Mouse (Mus musculus) regulatory T cell (primary cell): ENCODE results near the gene Ganab.

ENCODE experiments used
- in situ Hi-C: fragments of 300-600 bp; cut with MboI, MseI; formaldehyde crosslinking; loops from one replicate; pipeline ENCODE4 v1.15.1; 2025; ENCODE audit warnings: high pct_unique_total_duplicates

Ganab gene

DNA sequence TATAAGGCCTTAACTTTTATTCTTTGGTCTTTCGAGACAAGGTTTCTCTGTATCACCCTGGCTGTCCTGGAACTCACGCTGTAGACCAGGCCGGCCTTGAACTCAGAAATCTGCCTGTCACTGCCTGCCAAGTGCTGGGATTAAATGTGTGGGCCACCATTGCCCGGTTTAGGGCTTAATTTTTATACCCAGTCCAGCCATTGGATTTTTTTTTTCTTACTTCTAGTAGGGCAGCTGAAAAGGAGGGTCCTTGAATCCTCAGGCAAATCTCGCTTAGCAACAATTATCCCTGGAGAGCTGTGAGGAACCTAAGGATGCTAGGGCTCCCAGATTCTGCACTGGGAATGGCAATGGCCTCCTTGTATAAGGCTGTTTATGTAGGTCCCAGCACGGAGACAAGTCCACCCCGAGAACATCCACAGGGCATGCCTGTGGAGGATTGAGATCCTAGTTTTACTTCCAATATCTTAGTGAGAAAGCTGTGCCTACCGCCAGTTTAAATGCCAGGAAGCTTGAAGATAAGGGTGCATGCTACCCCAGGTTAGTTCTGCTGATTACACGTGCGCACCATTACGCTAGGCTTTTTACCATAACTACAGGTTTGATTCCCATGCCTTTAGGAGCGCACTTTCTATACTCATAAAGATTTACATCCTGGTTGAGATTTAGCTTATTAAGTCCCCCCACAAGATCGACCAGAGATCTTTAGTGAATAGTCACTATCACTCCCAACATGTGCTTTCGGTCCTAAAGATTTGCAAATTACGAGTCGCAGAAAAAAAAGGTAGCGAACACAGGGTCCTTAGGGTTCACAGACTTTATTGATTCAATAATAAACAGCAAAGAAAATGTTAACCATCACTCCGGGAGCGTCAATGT, 10.0 kb upstream of the Ganab start:
- in situ Hi-C loops: loop anchor here (25.0 kb wide), 1 partner anchor 1099 kb away; the partner anchor contains the start of gene Fth1

DNA sequence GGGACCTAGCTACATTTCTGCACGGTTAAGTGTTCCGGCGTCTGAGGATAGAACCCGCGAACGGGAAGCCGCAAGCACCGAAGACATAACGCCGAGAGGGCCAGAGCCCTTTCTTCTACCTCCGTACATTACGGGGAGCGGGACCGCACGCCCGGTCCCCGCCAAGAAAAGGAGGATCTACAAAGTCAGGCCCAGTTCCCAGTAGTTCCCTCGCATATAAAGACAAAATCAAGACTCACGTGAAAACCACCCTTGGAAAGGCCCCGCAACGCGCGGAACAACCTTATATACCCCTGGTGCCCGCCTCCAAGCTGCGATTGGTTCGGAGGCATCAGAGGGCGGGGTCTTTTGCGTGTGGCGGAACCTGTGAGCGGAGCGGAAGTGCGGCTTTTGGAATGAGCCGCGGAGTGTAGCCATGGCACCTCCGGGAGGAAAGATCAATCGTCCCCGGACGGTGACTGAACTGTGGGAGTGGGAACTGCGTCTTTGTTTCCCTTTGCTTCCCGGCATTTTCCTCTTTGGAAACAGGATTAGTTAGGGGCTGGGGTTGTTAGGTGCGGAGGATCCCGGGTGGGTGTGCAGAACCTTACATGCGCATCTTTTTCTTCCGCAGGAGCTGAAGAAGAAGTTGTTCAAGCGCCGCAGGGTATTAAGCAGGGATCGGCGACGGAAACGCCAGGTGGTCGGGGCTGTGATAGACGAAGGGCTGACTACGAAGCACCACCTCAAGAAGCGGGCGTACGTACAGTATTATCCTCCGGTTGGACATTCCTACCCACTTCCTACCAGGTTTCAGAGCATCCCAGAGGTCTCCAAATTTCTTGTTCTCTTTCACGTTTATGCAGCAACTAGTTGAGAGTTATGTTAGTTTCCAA, 9.1 kb upstream of the Ganab start, which contains the start of the genes 1810009A15Rik and Gm49416:
Gene 1810009A15Rik (plus strand): TSS at position 343 of the 875 bp plus-strand sequence.
Gene Gm49416 (plus strand): TSS at position 416 of the 875 bp plus-strand sequence.
- in situ Hi-C loops: loop anchor here (25.0 kb wide), 1 partner anchor 1099 kb away; the partner anchor contains the start of gene Fth1

DNA sequence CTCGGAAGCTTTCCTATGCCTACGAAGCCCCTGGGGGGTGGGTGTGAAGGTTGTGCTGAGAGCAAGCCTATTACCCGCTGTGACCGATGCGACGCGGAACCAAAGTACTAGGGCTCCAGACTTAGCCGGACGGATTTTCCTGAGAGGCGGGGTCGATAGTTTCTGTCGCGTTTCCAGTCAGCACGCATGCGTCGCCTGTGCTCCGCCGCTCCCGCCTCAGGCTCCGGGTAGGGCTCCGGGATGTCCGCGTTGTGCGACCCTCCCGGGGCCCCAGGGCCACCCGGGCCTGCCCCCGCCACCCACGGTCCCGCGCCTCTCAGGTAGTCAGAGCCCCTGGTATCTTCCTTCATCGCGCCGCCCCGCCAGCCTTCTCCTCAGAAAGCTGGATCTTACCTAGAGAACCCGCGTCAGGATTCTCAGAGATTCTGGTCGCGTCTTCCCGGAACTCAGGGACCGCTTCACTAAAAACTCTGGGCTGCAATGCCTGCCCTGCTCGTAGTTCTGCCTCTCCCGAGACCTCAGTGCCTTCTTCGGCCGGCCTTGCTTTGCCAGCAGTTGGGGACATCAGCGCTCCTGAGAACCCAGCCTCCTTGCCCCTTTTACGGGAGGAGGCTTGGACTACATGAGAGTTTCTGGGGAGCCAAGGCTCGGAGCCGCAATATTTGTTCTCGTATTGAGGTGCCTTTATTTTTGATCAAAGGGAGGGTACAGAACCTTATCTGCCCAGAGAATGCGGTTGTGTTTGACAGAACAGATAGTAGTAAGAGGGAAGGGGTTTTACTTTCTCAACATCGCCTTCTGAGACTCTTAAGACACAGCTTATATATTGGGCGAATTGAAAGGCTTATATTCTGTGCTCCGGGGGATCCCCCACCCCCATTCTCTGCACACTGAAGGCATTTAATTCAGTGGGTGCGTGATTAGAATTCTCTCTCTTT, 4.8 kb upstream of the Ganab start, which contains the start of gene Ints5:
Gene Ints5 (plus strand): TSS at position 177 of the 938 bp plus-strand sequence.
- in situ Hi-C loops: loop anchor here (25.0 kb wide), 1 partner anchor 1094 kb away; the partner anchor contains the start of gene Fth1

DNA sequence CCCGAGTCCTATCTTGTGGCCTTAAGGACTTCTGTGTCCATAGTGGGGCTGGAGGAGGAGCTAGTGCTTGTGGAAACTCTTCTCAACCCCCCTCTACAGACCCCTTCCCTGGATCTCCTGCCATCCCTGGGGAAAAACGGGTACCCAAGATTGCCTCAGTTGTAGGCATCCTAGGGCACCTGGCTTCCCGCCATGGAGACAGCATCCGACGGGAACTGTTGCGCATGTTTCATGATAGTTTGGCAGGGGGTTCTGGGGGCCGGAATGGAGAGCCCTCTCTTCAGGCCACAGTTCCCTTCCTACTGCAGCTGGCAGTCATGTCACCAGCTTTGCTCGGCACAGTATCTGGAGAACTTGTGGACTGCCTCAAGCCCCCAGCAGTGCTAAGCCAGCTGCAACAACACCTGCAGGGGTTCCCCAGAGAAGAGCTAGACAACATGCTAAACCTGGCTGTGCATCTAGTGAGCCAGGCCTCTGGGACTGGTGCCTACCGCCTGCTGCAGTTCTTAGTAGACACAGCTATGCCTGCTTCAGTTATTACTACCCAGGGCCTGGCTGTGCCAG, 2.4 kb upstream of the Ganab start:
- in situ Hi-C loops: loop anchor here (5.0 to 25.0 kb wide), 2 partner anchors 58 to 1092 kb away; partner anchors contain the start of genes Bscl2, Fth1 and Gng3

DNA sequence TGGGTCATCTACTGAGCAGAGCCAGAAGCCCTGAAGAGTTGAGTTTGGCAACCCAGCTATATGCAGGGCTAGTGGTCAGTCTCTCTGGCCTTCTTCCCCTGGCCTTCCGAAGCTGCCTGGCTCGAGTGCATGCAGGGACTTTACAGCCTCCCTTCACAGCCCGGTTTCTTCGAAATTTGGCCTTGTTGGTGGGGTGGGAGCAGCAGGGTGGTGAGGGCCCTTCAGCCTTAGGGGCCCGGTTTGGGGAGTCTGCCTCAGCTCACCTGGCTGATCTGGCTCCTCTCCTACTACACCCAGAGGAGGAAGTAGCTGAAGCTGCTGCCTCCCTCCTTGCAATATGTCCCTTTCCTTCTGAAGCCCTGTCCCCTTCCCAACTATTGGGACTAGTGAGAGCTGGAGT, 1.6 kb upstream of the Ganab start:
- in situ Hi-C loops: loop anchor here (5.0 to 25.0 kb wide), 2 partner anchors 59 to 1091 kb away; partner anchors contain the start of genes Bscl2, Fth1 and Gng3

DNA sequence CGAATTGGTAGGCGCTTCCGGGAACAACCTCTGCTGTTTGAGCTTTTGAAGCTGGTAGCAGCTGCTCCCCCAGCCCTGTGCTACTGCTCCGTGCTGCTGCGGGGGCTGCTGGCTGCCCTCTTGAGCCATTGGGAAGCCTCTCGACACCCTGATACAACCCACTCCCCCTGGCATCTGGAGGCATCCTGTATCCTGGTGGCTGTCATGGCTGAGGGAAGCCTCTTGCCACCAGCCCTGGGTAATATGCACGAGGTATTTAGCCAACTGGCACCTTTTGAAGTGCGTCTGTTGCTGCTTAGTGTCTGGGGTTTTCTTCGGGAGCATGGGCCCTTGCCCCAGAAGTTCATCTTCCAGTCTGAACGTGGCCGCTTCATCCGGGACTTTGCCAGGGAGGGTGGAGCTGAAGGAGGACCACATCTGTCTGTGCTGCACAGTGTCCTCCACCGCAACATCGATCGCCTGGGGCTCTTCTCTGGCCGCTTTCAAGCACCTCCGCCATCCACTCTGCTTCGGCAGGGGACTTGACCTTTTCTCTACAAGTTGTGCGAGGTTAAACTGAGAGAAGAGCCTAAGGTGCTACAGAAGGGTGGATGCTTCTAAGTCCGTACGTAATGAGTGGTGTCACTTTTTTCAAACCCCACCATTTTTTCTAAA, 533 bp upstream of the Ganab start:
- in situ Hi-C loops: loop anchor here (5.0 to 25.0 kb wide), 2 partner anchors 60 to 1090 kb away; partner anchors contain the start of genes Bscl2, Fth1 and Gng3

DNA sequence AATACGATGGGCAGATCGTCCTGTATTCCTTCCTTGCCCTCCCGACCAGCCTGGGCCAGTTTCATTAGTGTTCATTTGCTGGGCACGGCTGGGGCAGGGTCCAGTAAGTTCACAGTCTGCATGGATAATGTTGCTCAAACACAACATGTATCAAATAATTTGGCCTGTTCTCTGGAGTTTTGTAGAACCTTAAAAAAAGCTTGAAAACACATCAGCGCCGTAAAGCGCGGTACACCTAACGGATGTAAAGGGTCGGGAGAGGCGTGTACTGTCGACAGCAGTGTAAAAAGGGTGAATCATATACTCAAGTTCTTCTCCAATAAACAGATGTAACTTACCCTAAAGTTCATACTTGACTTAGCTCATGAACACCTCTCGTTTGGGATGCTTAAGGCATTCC, 705 bp downstream of the Ganab start:
- in situ Hi-C loops: loop anchor here (5.0 to 25.0 kb wide), 2 partner anchors 61 to 1089 kb away; partner anchors contain the start of genes Bscl2, Fth1 and Gng3

DNA sequence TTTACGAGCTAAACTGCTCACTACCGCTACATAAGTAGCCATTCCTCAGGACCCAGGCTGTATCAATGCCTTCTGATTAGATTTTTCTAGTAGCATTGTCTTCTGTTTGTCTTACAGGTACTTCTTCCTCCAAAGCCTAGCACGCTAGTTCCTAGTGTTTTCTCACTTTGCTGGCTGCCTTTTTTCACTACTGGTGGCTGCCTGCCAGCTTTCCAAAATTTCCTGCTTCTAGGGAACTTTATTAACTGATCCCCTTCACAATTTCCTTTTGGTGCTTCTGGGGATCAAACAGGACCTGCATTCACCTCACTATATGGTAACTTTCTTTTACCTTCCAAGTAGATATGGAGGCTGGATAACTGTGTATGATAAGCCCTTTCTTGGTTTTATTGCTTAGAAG, 1.2 kb downstream of the Ganab start:
- in situ Hi-C loops: loop anchor here (5.0 to 25.0 kb wide), 2 partner anchors 62 to 1088 kb away; partner anchors contain the start of genes Bscl2, Fth1 and Gng3

DNA sequence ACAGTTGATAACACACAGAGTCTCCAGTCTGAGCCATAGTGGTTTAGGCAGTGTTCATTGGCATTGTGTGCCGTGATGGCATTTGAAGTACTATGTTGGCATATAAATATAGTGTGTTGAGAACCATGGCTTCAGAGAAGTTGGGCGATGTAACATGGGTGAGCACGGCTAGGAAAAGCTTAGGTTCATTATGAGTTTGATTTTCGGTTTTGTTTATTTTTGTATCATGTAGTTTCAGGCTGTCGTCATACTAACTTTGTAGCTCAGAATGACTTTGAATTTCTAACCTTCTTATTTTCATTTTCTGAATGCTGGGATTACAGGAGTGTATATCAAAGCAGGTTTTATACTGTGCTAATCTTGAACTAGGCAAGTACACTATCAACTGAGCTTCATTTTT, 5.5 kb downstream of the Ganab start:
- in situ Hi-C loops: loop anchor here (5.0 to 10.0 kb wide), 3 partner anchors 34 to 1879 kb away; partner anchors contain the start of gene Eef1g

DNA sequence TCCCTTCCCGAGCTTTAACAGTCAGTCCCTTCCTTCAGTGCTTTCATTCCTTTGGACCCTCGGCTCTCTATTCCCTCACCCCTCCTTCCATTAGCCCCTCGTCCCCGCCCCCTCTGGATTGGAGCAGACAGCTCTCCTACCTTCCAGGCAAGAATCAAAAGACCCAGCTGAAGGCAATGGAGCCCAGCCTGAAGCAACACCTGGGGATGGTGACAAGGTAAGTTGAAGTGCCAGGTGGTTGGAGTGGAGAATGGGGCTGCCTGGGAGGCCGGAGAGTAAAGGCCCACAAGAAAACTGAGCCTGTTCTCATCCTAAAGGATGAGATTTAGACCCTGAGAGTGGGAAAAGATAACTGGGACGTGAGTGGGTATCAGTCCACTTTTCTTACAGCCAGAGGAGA, 10.7 kb downstream of the Ganab start:
- in situ Hi-C loops: loop anchor here (10.0 kb wide), 2 partner anchors 56 to 1884 kb away; partner anchors contain the start of gene Eef1g

DNA sequence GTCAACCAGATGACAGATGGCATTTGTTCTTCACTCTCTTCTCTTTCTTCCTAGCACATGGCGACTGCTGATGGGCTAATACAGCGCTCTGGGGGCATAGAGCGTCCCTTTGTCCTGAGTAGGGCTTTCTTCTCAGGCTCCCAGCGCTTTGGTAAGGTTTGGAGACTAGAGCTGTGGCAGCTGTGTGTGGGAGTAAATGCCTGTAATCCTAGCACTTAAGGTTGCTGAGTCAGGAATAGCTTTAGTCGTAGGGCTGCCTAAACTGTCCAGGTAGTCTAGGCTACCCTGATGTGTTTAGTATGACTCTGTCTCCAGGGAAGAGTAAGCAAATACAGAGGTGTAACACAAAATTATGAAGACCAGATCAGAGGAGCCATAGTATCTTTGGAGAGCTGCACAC, 13.9 kb downstream of the Ganab start:
- in situ Hi-C loops: no loop called here

DNA sequence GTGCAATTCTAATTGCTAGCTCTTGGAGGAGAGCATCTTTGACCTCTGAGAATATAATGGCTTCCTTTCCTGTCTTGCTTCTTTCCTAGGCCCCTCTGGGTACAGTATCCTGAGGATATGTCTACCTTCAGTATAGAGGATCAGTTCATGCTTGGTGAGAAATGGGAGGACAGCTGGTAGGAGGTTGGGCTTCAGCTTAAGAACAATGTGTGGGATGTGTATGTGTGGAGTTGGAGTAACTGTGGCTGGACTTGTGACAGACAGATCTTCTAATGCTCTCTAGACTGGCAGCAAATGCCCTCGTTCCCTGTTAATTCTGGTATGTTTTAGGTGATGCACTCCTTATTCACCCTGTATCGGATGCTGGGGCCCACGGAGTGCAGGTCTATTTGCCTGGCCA, 16.3 kb downstream of the Ganab start:
- in situ Hi-C loops: no loop called here

DNA sequence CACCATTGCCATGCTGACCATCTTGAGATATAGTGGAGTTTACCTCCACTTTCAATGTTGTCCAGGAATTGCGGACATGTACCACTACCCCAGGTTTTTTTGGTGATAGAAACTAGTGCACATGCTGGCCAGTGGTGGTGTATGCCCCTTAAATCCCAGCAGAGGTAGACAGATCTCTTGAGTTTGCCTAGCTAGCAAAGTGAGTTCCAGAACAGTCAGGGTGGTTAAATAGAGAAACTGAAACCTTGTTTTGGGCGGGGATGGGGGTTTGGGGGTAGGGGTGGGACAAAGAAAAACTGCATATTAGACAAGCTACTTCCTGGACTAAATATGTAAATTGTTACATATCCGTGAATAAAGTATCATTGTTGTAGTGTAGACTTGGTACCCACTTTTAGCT, 21.1 kb downstream of the Ganab start:
- in situ Hi-C loops: no loop called here

DNA sequence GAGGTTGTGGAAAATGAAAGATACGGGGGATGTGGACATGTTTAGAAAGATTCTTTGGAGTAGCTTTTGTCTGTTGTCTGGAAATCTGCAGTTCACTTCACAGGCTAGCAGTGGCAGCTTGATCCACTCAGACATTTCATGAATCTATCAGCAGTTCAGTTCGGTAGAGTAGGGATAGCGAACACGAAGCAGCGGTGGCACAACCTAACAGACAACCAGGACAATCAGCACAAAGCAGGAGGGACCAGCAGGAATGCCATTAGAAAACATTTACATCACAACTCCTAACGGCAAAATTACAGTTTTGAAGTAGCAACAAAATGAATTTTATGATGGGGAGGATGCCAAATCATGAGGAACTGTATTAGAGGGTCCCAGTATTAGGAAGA, 21.8 kb downstream of the Ganab start:
- in situ Hi-C loops: no loop called here

DNA sequence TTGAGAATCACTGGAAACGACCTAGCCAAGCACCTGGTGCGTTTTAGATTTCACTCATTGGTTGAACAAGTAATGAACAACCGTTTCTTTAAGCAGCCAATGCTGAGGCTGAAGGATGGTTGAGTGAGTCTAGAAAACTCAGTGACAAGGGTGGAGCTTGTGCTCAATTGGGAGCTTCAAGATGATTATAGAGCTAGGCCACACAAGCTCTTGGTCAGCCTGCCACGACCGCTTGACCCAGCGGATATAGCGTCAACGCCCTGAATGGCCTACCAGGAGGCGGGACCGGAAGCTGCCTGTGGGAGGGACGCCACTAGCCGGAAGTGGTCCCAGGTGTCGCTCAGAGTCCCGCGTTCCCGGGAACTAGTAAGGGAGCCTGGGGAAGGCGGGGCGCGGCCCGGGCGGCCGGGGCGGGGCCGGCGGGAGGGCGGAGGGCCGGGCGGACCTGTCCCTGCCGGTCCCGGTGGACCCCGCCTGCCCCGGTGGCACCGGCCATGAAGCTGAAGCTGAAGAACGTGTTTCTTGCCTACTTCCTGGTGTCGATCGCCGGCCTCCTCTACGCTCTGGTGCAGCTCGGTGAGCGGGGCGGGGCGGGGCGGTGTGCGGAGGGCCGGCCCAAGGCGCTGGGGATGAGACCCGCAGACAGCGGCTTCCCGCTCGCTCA, 22.3 kb downstream of the Ganab start, which contains the start of gene B3gat3:
Gene B3gat3 (plus strand): TSS at position 302 of the 664 bp plus-strand sequence.
- in situ Hi-C loops: no loop called here

DNA sequence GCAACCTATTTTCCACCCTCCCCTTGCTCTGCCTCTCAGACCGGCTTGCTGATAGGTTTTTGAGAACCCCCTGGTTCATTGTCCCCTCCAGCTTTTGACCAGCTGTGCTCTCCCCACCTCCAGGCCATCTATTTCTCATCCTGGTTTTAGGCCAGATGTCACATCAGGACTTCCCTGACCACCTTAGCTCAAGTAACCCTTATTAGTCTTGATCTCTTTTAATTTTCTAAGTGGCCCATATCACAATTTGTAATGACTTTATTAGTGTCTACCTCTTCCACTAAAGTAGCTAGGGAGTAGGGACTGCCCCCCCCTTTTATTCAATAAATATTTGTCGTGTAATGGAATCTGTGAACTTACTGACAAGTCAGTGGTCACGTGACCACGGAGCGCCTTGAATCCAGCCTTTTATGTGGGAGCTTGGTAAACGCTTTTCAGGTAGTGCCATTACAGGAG, 23.0 kb downstream of the Ganab start:
- in situ Hi-C loops: no loop called here

DNA sequence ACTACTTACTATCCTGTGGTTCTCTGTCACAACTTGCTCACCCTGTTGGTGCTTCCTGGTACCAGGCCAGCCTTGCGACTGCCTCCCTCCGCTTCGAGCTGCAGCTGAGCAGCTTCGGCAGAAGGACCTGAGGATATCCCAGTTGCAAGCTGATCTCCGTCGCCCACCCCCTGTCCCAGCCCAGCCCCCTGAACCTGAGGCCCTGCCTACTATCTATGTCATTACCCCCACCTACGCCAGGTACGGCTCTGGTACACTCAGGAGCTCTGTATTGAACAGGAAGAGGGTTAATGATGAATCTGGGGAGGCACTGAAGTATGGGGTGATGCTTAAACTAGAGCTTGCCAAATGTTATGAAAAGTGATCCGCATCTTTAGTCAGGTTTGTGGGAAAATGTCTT, 23.9 kb downstream of the Ganab start:
- in situ Hi-C loops: no loop called here

DNA sequence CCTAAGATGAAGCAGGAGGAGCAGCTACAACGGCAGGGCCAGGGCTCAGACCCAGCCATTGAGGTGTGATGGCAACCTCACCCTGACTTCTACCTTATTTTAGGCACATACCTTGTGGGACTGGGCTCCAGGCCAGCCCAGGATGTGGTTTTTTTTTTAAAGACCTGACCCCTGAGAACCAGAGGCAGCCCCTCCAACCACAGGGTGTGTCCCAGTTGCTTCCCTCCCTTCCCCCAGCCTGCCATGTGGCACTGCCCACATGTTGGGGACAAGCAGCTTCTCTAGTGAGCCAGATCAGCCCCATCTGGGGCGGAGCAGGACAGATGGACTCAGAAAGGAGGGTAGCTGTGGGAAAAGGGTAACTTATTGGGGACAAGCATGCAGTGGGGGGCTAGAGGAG, 28.9 kb downstream of the Ganab start:
- in situ Hi-C loops: no loop called here
